Mouse (Mus musculus) spleen, postnatal 10 days (tissue): ENCODE measurements around the gene Crybb2.

Experiments used
- DNase-seq, 2 experiments: peaks; one replicate each; pipeline ENCODE4 v3.0.0; 2021 to 2022; ENCODE audit warnings: low spot score in 2 of 2

The Crybb2 gene

DNA sequence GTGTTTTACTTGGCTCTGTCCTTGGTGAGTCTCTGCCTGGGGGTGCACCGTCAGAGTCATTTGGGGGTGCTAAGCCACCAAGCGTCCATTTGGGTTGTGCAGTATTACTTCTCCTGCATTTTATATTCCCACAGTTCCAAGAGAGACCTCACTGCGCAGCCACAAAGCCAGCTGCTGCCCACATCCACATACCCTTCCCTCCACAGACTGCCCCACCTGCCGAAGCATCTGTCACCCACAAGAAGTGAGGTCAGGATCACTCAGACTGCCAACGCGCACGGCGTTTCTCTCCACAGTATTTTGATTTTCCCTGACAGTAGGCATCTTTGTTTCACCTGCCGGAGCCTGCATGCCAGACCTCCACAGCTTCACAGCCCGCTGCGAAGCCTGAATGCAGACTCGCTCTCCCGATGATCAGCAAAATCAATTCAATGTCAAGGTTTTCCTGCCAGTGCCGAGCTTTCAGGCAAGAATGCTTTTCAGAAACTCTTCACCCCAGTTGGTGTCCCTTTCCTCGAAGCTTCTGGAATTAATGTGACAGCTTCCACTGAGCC is 38.6 kb downstream of the Crybb2 start:
- no peak for DNase-seq

DNA sequence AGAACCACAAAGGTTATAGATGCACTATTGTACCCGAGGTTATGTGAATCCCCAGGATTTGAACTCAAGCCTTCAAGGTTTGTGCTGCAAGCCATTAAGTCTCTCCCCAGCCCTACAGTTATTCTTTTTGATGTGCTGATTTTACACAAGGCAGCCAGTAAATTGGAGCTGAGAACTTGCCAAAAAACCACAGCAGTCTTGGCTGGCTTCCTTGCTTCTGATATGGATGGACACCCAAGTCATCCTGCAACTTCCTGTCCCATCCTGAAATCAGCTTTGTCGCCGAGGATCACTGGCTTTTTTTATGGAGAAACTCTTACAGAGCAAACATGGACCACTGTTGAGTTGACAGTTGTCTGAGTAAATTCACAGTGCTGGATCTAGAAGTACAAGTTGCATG is 39.8 kb downstream of the Crybb2 start:
- no peak for DNase-seq

DNA sequence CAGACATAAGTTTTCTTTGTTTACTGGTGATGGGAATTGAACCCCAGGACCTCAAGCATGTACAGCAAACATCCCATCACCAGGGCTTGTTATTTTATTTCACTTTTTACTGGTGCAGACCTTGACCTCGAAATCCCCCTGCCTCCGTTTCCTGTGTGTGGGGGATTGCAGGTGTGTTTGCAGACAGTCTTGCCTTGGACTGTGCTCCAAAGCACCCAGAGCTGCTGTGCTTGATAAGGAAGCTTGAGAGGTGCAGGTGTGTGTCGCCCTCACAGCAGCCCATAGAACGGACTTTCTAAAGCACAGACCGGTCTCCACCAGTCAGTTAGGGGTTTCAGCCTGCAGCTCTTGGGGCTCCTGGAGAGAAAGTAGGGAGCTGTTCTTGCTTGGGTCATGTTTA is 43.2 kb downstream of the Crybb2 start:
- no peak for DNase-seq

DNA sequence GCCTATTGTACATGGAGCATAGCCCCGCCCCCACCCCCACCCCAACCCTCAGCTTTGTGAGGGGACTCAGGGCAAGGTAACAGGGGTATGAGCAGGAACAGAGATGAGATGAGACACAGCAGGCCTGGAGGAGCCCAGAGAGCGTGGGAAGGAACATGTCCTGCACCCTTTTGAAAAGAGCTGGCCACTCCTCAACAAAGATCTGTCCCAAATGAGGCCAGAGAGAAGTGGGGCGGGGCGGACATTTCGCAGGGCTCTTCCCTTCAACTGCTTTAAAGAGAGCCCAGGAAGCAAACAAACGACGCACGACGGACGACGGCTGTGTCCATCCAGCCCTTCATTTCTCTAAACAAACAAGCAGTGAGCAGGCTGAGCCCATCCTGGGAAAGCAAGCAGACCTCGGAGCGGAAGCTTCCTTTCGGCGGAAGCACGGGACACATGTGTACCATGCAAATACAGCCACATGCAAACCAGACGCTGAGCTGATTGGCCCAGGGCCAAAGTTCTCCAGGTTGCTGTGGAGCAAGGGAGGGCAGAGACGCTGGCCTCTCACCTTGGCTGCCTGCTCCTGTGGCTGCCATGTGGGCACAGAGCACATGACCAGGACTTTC is 45.7 kb downstream of the Crybb2 start:
- DNase-seq, result peak in 1 of 2 experiments; percentile 26

DNA sequence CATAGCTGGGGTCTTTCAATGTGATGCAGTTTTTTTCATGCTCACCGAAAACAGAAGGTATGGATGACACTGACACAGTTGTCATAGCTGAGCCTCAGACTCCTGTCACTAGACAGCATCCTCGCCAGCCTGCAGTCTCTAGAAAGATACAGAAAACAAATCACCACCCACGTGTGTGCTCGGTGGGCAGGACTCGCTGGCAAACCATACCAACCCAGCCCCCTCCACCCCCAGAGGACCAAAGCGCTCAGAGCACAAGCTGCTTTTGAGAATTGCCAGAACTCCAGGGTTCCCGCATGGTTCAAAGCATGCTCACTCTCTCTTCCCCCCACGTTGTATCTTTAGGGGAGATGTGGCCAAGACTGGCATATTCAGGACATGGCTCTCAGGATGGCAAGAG is 51.7 kb downstream of the Crybb2 start:
- no peak for DNase-seq

DNA sequence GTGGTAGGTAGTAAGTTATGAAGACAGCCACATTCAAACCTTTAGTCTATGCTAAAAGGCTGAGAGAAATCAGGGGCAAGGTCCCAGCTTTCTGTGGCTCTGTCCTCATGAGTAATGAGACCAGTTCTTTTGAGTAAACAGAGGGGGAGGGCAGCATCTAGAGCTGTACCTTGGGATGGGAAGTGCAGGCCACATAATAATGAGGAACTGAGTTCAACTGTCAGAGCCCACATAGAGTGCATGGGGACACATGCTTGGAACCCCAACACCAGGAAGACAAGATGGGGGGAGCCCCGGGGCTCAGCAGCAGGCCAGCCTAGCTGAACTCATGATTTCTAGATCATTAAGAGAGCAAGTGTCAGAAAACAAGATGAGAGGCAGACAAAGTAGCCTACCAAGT is 52.9 kb downstream of the Crybb2 start:
- DNase-seq, result no peak

DNA sequence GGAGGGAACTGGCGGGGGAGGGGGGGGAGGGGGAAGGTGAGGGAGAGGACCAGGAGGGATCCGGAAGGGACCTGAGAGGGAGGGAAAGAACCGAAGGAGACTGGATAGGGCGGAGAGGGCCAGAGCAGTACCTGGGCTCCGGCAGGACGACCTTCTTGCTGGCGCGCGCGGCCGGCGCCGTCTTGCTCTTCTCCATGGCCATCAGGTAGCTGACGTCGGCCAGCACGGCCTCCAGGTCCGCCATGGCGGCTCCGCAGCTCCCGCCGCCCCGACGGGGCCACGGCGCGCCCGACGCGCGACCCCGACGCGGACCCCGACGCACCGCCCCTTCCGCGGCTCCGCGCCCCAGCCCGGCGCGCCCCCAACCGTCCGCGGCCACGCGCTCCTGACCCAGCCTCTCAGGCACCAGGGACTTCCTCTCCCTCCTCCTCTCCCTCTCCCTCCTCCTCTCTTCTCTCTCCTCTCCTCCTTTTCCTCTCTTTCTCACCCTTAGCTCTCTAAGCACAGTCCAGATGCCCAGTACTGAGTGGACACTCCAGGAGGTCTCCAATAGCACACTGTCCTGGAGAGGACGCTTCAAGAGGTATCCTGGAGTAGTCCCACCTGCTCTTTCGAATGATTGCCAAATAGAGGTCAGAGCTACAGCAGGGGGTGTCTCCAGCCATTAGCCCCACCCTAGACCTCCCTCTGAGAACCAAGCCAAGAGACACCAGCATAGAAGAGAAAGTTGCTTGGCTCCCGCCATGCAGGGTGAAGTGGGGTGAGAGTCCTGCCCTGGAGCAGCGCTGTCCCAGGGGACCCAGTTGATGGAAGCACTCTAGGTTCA is 54.5 kb downstream of the Crybb2 start, which contains the start of gene Grk3:
Grk3 (minus strand) TSS at position 556 of the 826 bp plus-strand sequence.
- peak in 1 of 2 experiments; percentile 39 for DNase-seq

DNA sequence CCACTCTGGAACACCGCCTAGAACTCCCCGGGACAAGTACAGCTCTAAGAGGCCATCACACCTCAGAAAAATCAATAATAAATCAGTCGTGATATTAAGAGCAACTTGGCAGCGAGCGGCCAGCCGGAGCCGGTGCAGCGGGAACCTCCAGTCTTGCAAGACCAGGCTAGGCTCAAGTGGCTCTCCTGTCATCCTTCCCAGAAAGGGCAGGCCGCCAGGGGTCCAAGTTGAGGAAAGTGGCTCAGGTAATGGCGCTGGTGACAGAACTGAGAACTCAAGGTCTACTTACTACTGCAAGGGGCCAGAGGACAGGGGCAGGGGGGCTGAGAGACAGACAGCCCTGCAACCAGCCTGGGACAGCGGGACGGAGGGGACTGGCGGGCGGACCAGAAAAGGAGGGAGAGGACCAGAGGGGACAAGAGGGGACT is 55.1 kb downstream of the Crybb2 start:
- no peak for DNase-seq

DNA sequence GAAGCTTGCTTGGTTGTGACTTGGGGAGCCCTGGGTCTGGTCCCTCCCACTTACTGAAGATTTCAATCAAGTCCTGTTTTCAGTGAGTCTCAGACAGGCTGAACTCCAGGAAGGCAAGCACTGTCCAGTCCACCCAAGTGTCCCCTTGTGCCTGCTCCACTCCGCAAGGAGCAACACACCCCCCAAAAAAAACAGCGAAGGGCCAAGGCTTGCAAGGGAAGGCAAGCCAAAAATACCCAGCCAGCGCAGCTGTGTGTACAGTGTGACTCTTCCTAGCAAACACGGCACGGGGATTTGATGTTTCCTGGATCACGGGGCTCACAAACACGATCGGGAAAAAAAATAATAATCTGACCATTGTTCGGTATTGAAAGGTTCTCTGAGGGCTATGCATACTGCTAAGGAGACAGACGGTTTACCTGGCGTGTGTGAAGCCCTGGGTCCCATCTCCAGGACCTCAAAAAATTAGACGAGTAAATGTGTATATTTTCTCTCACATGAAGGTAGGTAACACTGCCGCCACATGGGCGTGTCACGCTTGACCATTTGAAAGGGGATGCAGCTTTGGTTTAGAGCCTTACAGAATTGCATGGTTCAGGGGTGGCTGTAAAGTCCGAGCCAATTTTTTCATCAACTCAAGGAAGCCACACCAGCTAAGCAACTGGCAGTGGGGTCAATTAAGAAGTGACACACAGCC is 55.7 kb downstream of the Crybb2 start:
- DNase-seq, result no peak

DNA sequence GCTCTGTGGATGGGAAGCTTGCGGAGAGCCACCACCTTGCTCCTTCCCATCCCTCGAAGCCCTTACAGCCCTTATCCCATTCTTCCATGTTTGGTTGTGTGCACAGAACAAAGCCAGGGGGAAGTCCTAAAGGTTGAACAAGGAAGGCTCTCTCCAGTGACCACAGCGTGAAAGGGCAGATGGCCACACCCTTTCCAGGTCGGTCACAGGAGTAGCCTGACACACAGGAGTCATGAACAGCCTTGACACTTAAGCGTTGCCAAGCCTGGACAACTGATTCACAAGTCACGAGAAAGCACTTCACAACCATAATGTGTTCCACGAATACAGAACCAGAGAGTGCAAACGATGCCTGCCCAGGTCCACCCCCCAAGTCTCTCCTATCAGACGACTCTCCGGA is 58.0 kb downstream of the Crybb2 start:
- DNase-seq, result no peak

DNA sequence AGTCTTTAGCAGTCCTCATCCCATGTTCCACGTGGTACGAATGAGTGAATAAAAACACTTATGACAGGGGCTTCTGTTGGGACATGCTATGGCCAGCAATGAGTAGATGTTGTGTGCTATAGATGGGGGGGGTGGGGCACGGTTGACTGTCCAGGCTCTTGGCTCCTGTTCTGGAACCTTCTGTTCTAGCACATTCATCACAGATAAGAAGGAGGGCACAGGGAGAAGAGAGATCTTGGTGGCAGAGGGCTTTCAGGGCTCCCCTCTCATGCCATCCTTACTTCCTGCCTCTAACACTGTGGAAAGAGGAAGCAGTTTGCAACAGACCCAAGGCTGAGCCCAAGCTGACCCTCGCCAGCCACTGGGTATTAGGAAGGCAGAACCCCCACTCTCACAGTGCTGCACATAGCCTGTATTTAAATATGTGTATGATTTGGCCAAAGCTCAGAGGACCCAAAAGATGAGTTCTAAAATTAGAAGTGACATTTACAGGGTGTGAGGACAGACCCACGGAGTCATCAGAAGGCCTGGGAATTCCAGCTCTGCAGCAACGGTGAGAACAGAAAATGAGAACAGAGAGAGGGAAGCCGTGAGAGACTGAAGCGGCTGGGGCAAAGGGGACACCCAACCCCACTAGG is 60.6 kb downstream of the Crybb2 start:
- no peak for DNase-seq

DNA sequence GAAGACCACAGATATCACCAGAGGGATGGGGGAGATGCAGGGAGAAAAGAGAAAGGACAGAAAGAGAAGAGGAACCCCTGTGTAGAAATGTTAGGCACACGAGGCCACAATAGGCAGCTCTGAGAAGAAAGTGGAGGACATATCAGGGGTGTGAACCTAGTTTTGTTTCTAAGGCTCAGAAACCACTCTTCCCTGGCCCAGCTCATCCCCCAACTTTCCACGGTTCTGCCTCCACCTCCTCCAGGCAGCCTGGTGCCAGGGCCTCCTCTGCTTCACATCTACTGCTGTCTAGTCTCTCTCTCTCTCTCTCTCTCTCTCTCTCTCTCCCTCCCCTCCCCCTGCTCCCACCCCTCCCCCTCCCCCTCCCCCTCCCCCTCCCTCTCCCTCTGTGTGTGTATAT is 61.4 kb downstream of the Crybb2 start:
- no peak for DNase-seq
